Mouse (Mus musculus) neural tube, embryonic 11.5 days (tissue): ENCODE data around the gene Rps6kc1. TPM values are rescaled to one million over a fixed set of nuclear protein-coding genes. Genes with fewer than 3 reads are reported as not detected.
A peak's percentile ranks its signal among the peaks of the same experiment; 100 is the strongest.

ENCODE experiments used
- ATAC-seq: fragments of 200-750 bp; cut with Nextera tagmentation; 2 replicates; pipeline ENCODE4 v1.8.0; 2017; ENCODE audit warnings: moderate number of reproducible peaks, mild to moderate bottlenecking, moderate TSS enrichment, moderate library complexity; ENCODE audit not compliant: insufficient read depth, low FRiP score, low TSS enrichment
- DNase-seq: peaks from one replicate; pipeline ENCODE4 v3.0.0-alpha.2; 2015; ENCODE audit warnings: low spot score
- H3K27ac ChIP-seq: fragments of 300-500 bp; sonication (generic); 2 replicates; pipeline ENCODE4 v1.5.1; 2014; ENCODE audit warnings: low read depth, mild to moderate bottlenecking, low read length
- H3K27me3 ChIP-seq: fragments of 300-500 bp; sonication (generic); 2 replicates; pipeline ENCODE4 v1.6.1; 2014; ENCODE audit warnings: mild to moderate bottlenecking, low read length, mixed read lengths; ENCODE audit not compliant: control insufficient read depth, insufficient read depth
- H3K36me3 ChIP-seq: fragments of 300-500 bp; sonication (generic); 2 replicates; pipeline ENCODE4 v1.6.1; 2014; ENCODE audit warnings: mild to moderate bottlenecking, low read length, moderate library complexity, mixed read lengths; ENCODE audit not compliant: control insufficient read depth, insufficient read depth
- H3K4me1 ChIP-seq: fragments of 300-500 bp; sonication (generic); 2 replicates; pipeline ENCODE4 v1.6.1; 2014; ENCODE audit warnings: low read length, mixed read lengths; ENCODE audit not compliant: control insufficient read depth, insufficient read depth
- H3K4me2 ChIP-seq: fragments of 300-500 bp; sonication (generic); 2 replicates; pipeline ENCODE4 v1.6.1; 2014; ENCODE audit warnings: low read depth, mild to moderate bottlenecking, moderate library complexity
- H3K4me3 ChIP-seq: fragments of 300-500 bp; sonication (generic); 2 replicates; pipeline ENCODE4 v1.5.1; 2014; ENCODE audit warnings: low read depth, low read length
- H3K9ac ChIP-seq: fragments of 300-500 bp; sonication (generic); 2 replicates; pipeline ENCODE4 v1.6.1; 2014; ENCODE audit warnings: mild to moderate bottlenecking, low read length
- H3K9me3 ChIP-seq: fragments of 300-500 bp; sonication (generic); 2 replicates; pipeline ENCODE4 v1.6.1; 2016; ENCODE audit warnings: low read length; ENCODE audit not compliant: control insufficient read depth
- WGBS: fragments of 180-500 bp; shearing (Covaris S2); extraction: QIAGEN DNeasy Blood & Tissue Kit; methylation state at CpG from one replicate; pipeline ENCODE4 v1.1.7; 2014; 5-methylcytosine and 5-hydroxymethylcytosine counted together
- polyA plus RNA-seq: library from polyadenylated mRNA; unstranded; fragments of >200 nt; fragmentation: Nextera tagmentation; extraction: Ambion mirVana; gene quantifications from 2 replicates; pipeline ENCODE4 v1.2.1, GENCODE M21; 2014

Rps6kc1 gene
- polyA plus RNA-seq, 1 experiment from 2014 or later, result 22.5 TPM

- no peaks in the 10 kb centered on the region for H3K36me3 ChIP-seq
- H3K4me1 ChIP-seq, result no peaks in the 10 kb centered on the region
- no peaks in the 10 kb centered on the region for H3K9me3 ChIP-seq
- no peak overlapping the region for H3K4me3 ChIP-seq
- WGBS, result 77% methylated on average over 7 of the region's 7 CpGs
- no peak overlapping the region for H3K9ac ChIP-seq
- ATAC-seq (no peak), DNase-seq (no peak)
- no peak overlapping the region for H3K27ac ChIP-seq
- no peaks in the 10 kb centered on the region for H3K27me3 ChIP-seq
- no peak overlapping the region for H3K4me2 ChIP-seq
Measured at GRCm38 (mm10) chr1:190834201-190834907, 77.2 kb downstream of the Rps6kc1 start.

- Histone ChIP-seq H3K4me2 (no peak overlapping the region), H3K36me3 (no peaks in the 10 kb centered on the region), H3K27ac (no peak overlapping the region), H3K9ac (no peak overlapping the region), H3K27me3 (no peaks in the 10 kb centered on the region), H3K4me3 (no peak overlapping the region), H3K4me1 (no peaks in the 10 kb centered on the region), H3K9me3 (no peaks in the 10 kb centered on the region)
- ATAC-seq, result no peak
- 88% methylated on average over 8 of the region's 8 CpGs for WGBS
- no peak for DNase-seq
Measured at GRCm38 (mm10) chr1:190832965-190833630, 78.5 kb downstream of the Rps6kc1 start.

- 59% methylated on average over 10 of the region's 10 CpGs for WGBS
- Histone ChIP-seq H3K27ac (no peak overlapping the region), H3K9ac (no peak overlapping the region), H3K4me1 (no peaks in the 10 kb centered on the region), H3K4me3 (no peak overlapping the region), H3K9me3 (no peaks in the 10 kb centered on the region), H3K4me2 (no peak overlapping the region), H3K36me3 (no peaks in the 10 kb centered on the region), H3K27me3 (no peaks in the 10 kb centered on the region)
- ATAC-seq (no peak), DNase-seq (peak; percentile 53)
Measured at GRCm38 (mm10) chr1:190831839-190832497, 79.6 kb downstream of the Rps6kc1 start.

GRCm38 (mm10) chr1:190826486-190827034 lies 85.0 kb downstream of the Rps6kc1 start:
- 93% methylated on average over 9 of the region's 9 CpGs for WGBS
- Histone ChIP-seq H3K36me3 (no peaks in the 10 kb centered on the region), H3K27ac (no peak overlapping the region), H3K4me1 (no peaks in the 10 kb centered on the region), H3K4me3 (no peak overlapping the region), H3K9ac (no peak overlapping the region), H3K4me2 (no peak overlapping the region), H3K9me3 (no peaks in the 10 kb centered on the region), H3K27me3 (no peaks in the 10 kb centered on the region)
- DNase-seq (no peak), ATAC-seq (no peak)

- ATAC-seq, result no peak
- Histone ChIP-seq H3K4me3 (no peak overlapping the region), H3K4me2 (no peak overlapping the region), H3K4me1 (no peaks in the 10 kb centered on the region), H3K27me3 (no peaks in the 10 kb centered on the region), H3K9me3 (no peaks in the 10 kb centered on the region), H3K36me3 (no peaks in the 10 kb centered on the region), H3K9ac (no peak overlapping the region), H3K27ac (no peak overlapping the region)
- DNase-seq, result no peak
- WGBS, result 93% methylated on average over 4 of the region's 4 CpGs
Measured at GRCm38 (mm10) chr1:190823745-190824144, 87.8 kb downstream of the Rps6kc1 start.

- 84% methylated on average over 11 of the region's 11 CpGs for WGBS
- Histone ChIP-seq H3K27ac (no peak overlapping the region), H3K9me3 (no peaks in the 10 kb centered on the region), H3K36me3 (no peaks in the 10 kb centered on the region), H3K4me2 (no peak overlapping the region), H3K9ac (no peak overlapping the region), H3K4me1 (peaks cover 4% of the 10 kb centered on the region; the same call in 1 of the 2 replicates), H3K4me3 (no peak overlapping the region), H3K27me3 (no peaks in the 10 kb centered on the region)
- DNase-seq (no peak), ATAC-seq (no peak)
Measured at GRCm38 (mm10) chr1:190816141-190816540, 95.4 kb downstream of the Rps6kc1 start.

GRCm38 (mm10) chr1:190810408-190810807 lies 101.2 kb downstream of the Rps6kc1 start:
- no peak overlapping the region for H3K27ac ChIP-seq
- no peaks in the 10 kb centered on the region; the same call in 1 of the 2 replicates for H3K36me3 ChIP-seq
- DNase-seq (no peak), ATAC-seq (no peak)
- H3K4me2 ChIP-seq, result no peak overlapping the region
- WGBS, result 77% methylated on average over 6 of the region's 6 CpGs
- peaks cover 16% of the 10 kb centered on the region for H3K4me1 ChIP-seq
- no peak overlapping the region for H3K9ac ChIP-seq
- no peaks in the 10 kb centered on the region for H3K9me3 ChIP-seq
- H3K27me3 ChIP-seq, result no peaks in the 10 kb centered on the region
- no peak overlapping the region for H3K4me3 ChIP-seq

GRCm38 (mm10) chr1:190808766-190809221 lies 102.8 kb downstream of the Rps6kc1 start:
- H3K27ac ChIP-seq, result no peak overlapping the region
- ATAC-seq (no peak), DNase-seq (peak; percentile 48)
- H3K4me2 ChIP-seq, result peak overlapping the region; percentile 12; the same call in 1 of the 2 replicates
- H3K9me3 ChIP-seq, result no peaks in the 10 kb centered on the region
- 20% methylated on average over 19 of the region's 19 CpGs for WGBS
- no peaks in the 10 kb centered on the region; the same call in 1 of the 2 replicates for H3K36me3 ChIP-seq
- no peak overlapping the region for H3K4me3 ChIP-seq
- peaks cover 16% of the 10 kb centered on the region for H3K4me1 ChIP-seq
- no peaks in the 10 kb centered on the region for H3K27me3 ChIP-seq
- no peak overlapping the region; the same call in 1 of the 2 replicates for H3K9ac ChIP-seq
